Mouse (Mus musculus) kidney, adult 10 weeks (tissue): ENCODE measurements around the gene Zdhhc24. TPM values are rescaled to one million over a fixed set of nuclear protein-coding genes. Genes with fewer than 3 reads are reported as not detected.

Source experiments
- polyA plus RNA-seq: library from polyadenylated mRNA; stranded (reverse); fragments of 350-450 nt; fragmentation: Illumina TruSeq; extraction: RNeasy Lipid Tissue Mini Kit (QIAGEN cat#74804); gene quantifications from one replicate; pipeline ENCODE4 v1.2.3, GENCODE M21; 2014; ENCODE audit warnings: low read depth, low replicate concordance

Gene Zdhhc24
- 18.3 TPM for polyA plus RNA-seq

GRCm38 (mm10) chr19:4878405-4879323 lies at the start of gene Zdhhc24:
Gene Zdhhc24 (plus strand): TSS chr19:4878668.

GRCm38 (mm10) chr19:4839149-4839548 lies 39.3 kb upstream of the Zdhhc24 start, which contains the start of the genes Ccs and Ccdc87:
Gene Ccs (minus strand): TSS chr19:4839332.
Gene Ccdc87 (plus strand): TSS chr19:4839366.

GRCm38 (mm10) chr19:4854552-4855469 lies 23.7 kb upstream of the Zdhhc24 start, which contains the start of gene Ctsf:
Gene Ctsf (plus strand): TSS chr19:4855130.

GRCm38 (mm10) chr19:4877785-4878184 lies 683 bp upstream of the Zdhhc24 start, which contains the start of gene Actn3:
Gene Actn3 (minus strand): TSS chr19:4877909.

GRCm38 (mm10) chr19:4905979-4906794 lies 27.7 kb downstream of the Zdhhc24 start, which contains the start of gene Bbs1:
Gene Bbs1 (minus strand): TSS chr19:4906628.

GRCm38 (mm10) chr19:4927904-4928531 lies 49.5 kb downstream of the Zdhhc24 start, which contains the start of gene Dpp3:
Gene Dpp3 (minus strand): TSS chr19:4928287.

Other genes starting within 250 kb of the Zdhhc24 start
- gene Gm960, start 180.0 kb upstream of the Zdhhc24 start, polyA plus RNA-seq, result 0.28 TPM
- gene Sptbn2, start 167.5 kb upstream of the Zdhhc24 start, polyA plus RNA-seq, result 1.0 TPM
- gene Rbm4b, start 122.2 kb upstream of the Zdhhc24 start, polyA plus RNA-seq, result 14.6 TPM
- gene Rbm4, start 84.8 kb upstream of the Zdhhc24 start, polyA plus RNA-seq, result 8.5 TPM
- gene Gm21992, start 67.1 kb upstream of the Zdhhc24 start, polyA plus RNA-seq, result 15.8 TPM
- gene Rbm14, start 67.0 kb upstream of the Zdhhc24 start, polyA plus RNA-seq, result 5.0 TPM
- gene Ccs, start 39.3 kb upstream of the Zdhhc24 start, polyA plus RNA-seq, result 1.3 TPM
- gene Ccdc87, start 39.3 kb upstream of the Zdhhc24 start, polyA plus RNA-seq, result 0.12 TPM
- gene Ctsf, start 23.5 kb upstream of the Zdhhc24 start, polyA plus RNA-seq, result 29.8 TPM
- gene Actn3, start 759 bp upstream of the Zdhhc24 start, polyA plus RNA-seq, result not detected
- gene Bbs1, start 28.0 kb downstream of the Zdhhc24 start, polyA plus RNA-seq, result 6.8 TPM
- 1.1 TPM for gene Dpp3, start 49.6 kb downstream of the Zdhhc24 start, polyA plus RNA-seq
- gene Peli3, start 64.5 kb downstream of the Zdhhc24 start, polyA plus RNA-seq, result 0.44 TPM
- 20.5 TPM for gene Mrpl11, start 83.5 kb downstream of the Zdhhc24 start, polyA plus RNA-seq
- not detected for gene Npas4, start 111.6 kb downstream of the Zdhhc24 start, polyA plus RNA-seq
- not detected for gene Slc29a2, start 145.2 kb downstream of the Zdhhc24 start, polyA plus RNA-seq
- gene B4gat1, start 160.2 kb downstream of the Zdhhc24 start, polyA plus RNA-seq, result 26.8 TPM
- 0.85 TPM for gene AC124502.3, start 160.2 kb downstream of the Zdhhc24 start, polyA plus RNA-seq
- not detected for gene Brms1, start 162.7 kb downstream of the Zdhhc24 start, polyA plus RNA-seq
- 0.16 TPM for gene Rin1, start 171.8 kb downstream of the Zdhhc24 start, polyA plus RNA-seq
- gene Cd248, start 189.4 kb downstream of the Zdhhc24 start, polyA plus RNA-seq, result 0.20 TPM
- gene Tmem151a, start 206.9 kb downstream of the Zdhhc24 start, polyA plus RNA-seq, result not detected
- 28.2 TPM for gene Yif1a, start 209.9 kb downstream of the Zdhhc24 start, polyA plus RNA-seq
- gene Cnih2, start 219.9 kb downstream of the Zdhhc24 start, polyA plus RNA-seq, result not detected
- gene Rab1b, start 228.4 kb downstream of the Zdhhc24 start, polyA plus RNA-seq, result 2.5 TPM
- 1.9 TPM for gene Klc2, start 239.9 kb downstream of the Zdhhc24 start, polyA plus RNA-seq